Mouse (Mus musculus) layer of hippocampus, adult 18-20 months (tissue): ENCODE measurements around the gene Samhd1. TPM values are rescaled to one million over a fixed set of nuclear protein-coding genes. Genes with fewer than 3 reads are reported as not detected.

ENCODE experiments used
- DNase-seq, 2 experiments: peaks; one replicate each; pipeline ENCODE4 v3.0.0; 2022; ENCODE audit warnings: low spot score in 2 of 2
- total RNA-seq, 2 experiments: library from RNA; stranded (reverse); gene quantifications; 2 replicates each; pipeline ENCODE4 v1.2.3; 2021

Samhd1 gene
- total RNA-seq, 2 experiments from 2014 or later, result 11.9 to 12.1 TPM

- no peak for DNase-seq
Observed at GRCm38 (mm10) chr2:157073378-157074052, 61.5 kb downstream of the Samhd1 start.

GRCm38 (mm10) chr2:157072316-157072990 is 62.6 kb downstream of the Samhd1 start:
- DNase-seq, result no peak

GRCm38 (mm10) chr2:157071556-157071955 is 63.5 kb downstream of the Samhd1 start:
- DNase-seq, result no peak

GRCm38 (mm10) chr2:157070365-157070764 is 64.7 kb downstream of the Samhd1 start:
- DNase-seq, result no peak

GRCm38 (mm10) chr2:157069755-157070315 is 65.2 kb downstream of the Samhd1 start:
- no peak for DNase-seq

- DNase-seq, result no peak
Observed at GRCm38 (mm10) chr2:157069355-157069735, 65.7 kb downstream of the Samhd1 start.

- DNase-seq, result peak in 1 of 2 experiments; percentile 52
Observed at GRCm38 (mm10) chr2:157068701-157069354, 66.2 kb downstream of the Samhd1 start.

- DNase-seq, result no peak
Observed at GRCm38 (mm10) chr2:157066731-157067430, 68.2 kb downstream of the Samhd1 start.

- DNase-seq, result no peak
Observed at GRCm38 (mm10) chr2:157065879-157066226, 69.2 kb downstream of the Samhd1 start.

- no peak for DNase-seq
Observed at GRCm38 (mm10) chr2:157064978-157065878, 69.8 kb downstream of the Samhd1 start.

- DNase-seq, result peak in 1 of 2 experiments; percentile 37
Observed at GRCm38 (mm10) chr2:157064136-157064535, 70.9 kb downstream of the Samhd1 start.

- DNase-seq, result peak in 1 of 2 experiments; percentile 57
Observed at GRCm38 (mm10) chr2:157063241-157063700, 71.8 kb downstream of the Samhd1 start.

GRCm38 (mm10) chr2:157060557-157061305 is 74.3 kb downstream of the Samhd1 start:
- DNase-seq, result no peak

GRCm38 (mm10) chr2:157060037-157060436 is 75.0 kb downstream of the Samhd1 start:
- DNase-seq, result no peak

GRCm38 (mm10) chr2:157059166-157059565 is 75.9 kb downstream of the Samhd1 start:
- DNase-seq, result no peak

GRCm38 (mm10) chr2:157058342-157058998 is 76.6 kb downstream of the Samhd1 start:
- DNase-seq, result peak; percentile 83 to 95

- no peak for DNase-seq
Observed at GRCm38 (mm10) chr2:157057758-157058157, 77.3 kb downstream of the Samhd1 start.

- DNase-seq, result no peak
Observed at GRCm38 (mm10) chr2:157057186-157057585, 77.9 kb downstream of the Samhd1 start.

- no peak for DNase-seq
Observed at GRCm38 (mm10) chr2:157055721-157056120, 79.3 kb downstream of the Samhd1 start.
